Mouse (Mus musculus): Measurements from ENCODE around the gene Srf. TPM values are rescaled to one million over a fixed set of nuclear protein-coding genes. Genes with fewer than 3 reads are reported as not detected.

Gene Srf
- polyA plus RNA-seq, 1 experiment from 2014 or later: 11.0 TPM

Small RNA genes lying within 50 kb of the gene (microRNA-seq; reads per million reads assigned to microRNA genes)
- gene Mir6976: 1.4 reads per million

Other genes with a start within 250 kb of the Srf start
- gene Abcc10, start 227.8 kb downstream of the Srf start, polyA plus RNA-seq (2015; fragmentation: Nextera tagmentation; extraction: Ambion mirVana): 4.9 and 5.3 TPM in 2 replicates
- 3.1 and 5.4 TPM in 2 replicates for gene Zfp318, start 172.4 kb downstream of the Srf start, polyA plus RNA-seq (2015; fragmentation: Nextera tagmentation; extraction: Ambion mirVana)
- 20.2 and 37.5 TPM in 2 replicates for gene Crip3, start 127.2 kb downstream of the Srf start, polyA plus RNA-seq (2015; fragmentation: Nextera tagmentation; extraction: Ambion mirVana)
- 0.55 and 1.2 TPM in 2 replicates for gene Slc22a7, start 117.7 kb downstream of the Srf start, polyA plus RNA-seq (2015; fragmentation: Nextera tagmentation; extraction: Ambion mirVana)
- 0.07 and 0.14 TPM in 2 replicates for gene Ttbk1, start 68.5 kb downstream of the Srf start, polyA plus RNA-seq (2015; fragmentation: Nextera tagmentation; extraction: Ambion mirVana)
- gene Dnph1, start 59.5 kb downstream of the Srf start, polyA plus RNA-seq (2015; fragmentation: Nextera tagmentation; extraction: Ambion mirVana): 28.0 and 29.6 TPM in 2 replicates
- 5.6 and 6.4 TPM in 2 replicates for gene Cul9, start 9.8 kb downstream of the Srf start, polyA plus RNA-seq (2015; fragmentation: Nextera tagmentation; extraction: Ambion mirVana)
- 37.6 and 46.0 TPM in 2 replicates for gene Ptk7, start 73.3 kb upstream of the Srf start, polyA plus RNA-seq (2015; fragmentation: Nextera tagmentation; extraction: Ambion mirVana)
- 25.7 and 29.0 TPM in 2 replicates for gene Klc4, start 89.8 kb upstream of the Srf start, polyA plus RNA-seq (2015; fragmentation: Nextera tagmentation; extraction: Ambion mirVana)
- 117 and 119 TPM in 2 replicates for gene Mrpl2, start 90.1 kb upstream of the Srf start, polyA plus RNA-seq (2015; fragmentation: Nextera tagmentation; extraction: Ambion mirVana)
- gene Cul7, start 94.2 kb upstream of the Srf start, polyA plus RNA-seq (2015; fragmentation: Nextera tagmentation; extraction: Ambion mirVana): 39.8 and 46.0 TPM in 2 replicates
- 39.0 and 39.7 TPM in 2 replicates for gene Rrp36, start 118.2 kb upstream of the Srf start, polyA plus RNA-seq (2015; fragmentation: Nextera tagmentation; extraction: Ambion mirVana)
- gene Mea1, start 122.6 kb upstream of the Srf start, polyA plus RNA-seq (2015; fragmentation: Nextera tagmentation; extraction: Ambion mirVana): 109 and 115 TPM in 2 replicates
- gene Klhdc3, start 124.7 kb upstream of the Srf start, polyA plus RNA-seq (2015; fragmentation: Nextera tagmentation; extraction: Ambion mirVana): 175 and 179 TPM in 2 replicates
- 56.1 and 59.9 TPM in 2 replicates for gene Ppp2r5d, start 148.9 kb upstream of the Srf start, polyA plus RNA-seq (2015; fragmentation: Nextera tagmentation; extraction: Ambion mirVana)
- gene Pex6, start 155.3 kb upstream of the Srf start, polyA plus RNA-seq (2015; fragmentation: Nextera tagmentation; extraction: Ambion mirVana): 13.3 and 15.1 TPM in 2 replicates
- gene Gnmt, start 173.0 kb upstream of the Srf start, polyA plus RNA-seq (2015; fragmentation: Nextera tagmentation; extraction: Ambion mirVana): 1.8 and 2.5 TPM in 2 replicates
- 50.6 and 51.4 TPM in 2 replicates for gene Cnpy3, start 196.0 kb upstream of the Srf start, polyA plus RNA-seq (2015; fragmentation: Nextera tagmentation; extraction: Ambion mirVana)
- 17.0 and 38.9 TPM in 2 replicates for gene Ptcra, start 207.5 kb upstream of the Srf start, polyA plus RNA-seq (2015; fragmentation: Nextera tagmentation; extraction: Ambion mirVana)
- gene 2310039H08Rik, start 216.5 kb upstream of the Srf start, polyA plus RNA-seq (2015; fragmentation: Nextera tagmentation; extraction: Ambion mirVana): 52.0 and 55.1 TPM in 2 replicates
- gene Rpl7l1, start 226.5 kb upstream of the Srf start, polyA plus RNA-seq (2015; fragmentation: Nextera tagmentation; extraction: Ambion mirVana): 93.0 and 103 TPM in 2 replicates